Mouse (Mus musculus) urinary bladder, postnatal 25 days (tissue): Measurements from ENCODE around the gene Slc6a13.

Experiments used
- DNase-seq: peaks from one replicate; pipeline ENCODE4 v3.0.0; 2022; ENCODE audit warnings: low spot score

The Slc6a13 gene

DNA sequence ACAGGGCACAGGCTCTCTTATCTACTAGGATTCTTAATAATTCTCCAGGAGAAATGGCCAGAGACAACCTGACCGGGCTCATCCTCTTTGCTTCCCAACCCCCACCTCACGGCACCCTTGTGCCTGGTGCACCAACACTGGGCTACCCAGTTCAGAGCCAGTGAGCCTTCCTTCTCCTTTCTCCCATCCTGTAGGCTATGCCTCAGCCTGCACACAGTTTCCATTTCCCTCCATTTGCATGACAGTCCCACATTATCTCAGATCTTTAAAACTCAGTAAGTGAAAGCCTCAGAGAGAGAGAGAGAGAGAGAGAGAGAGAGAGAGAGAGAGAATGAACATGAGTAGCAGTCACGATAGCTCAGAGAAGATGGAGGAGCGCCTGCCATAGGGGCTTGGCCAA is 78.2 kb downstream of the Slc6a13 start:
- no peak for DNase-seq

- DNase-seq: no peak
These were observed 80.5 kb downstream of the Slc6a13 start for GRCm38 (mm10) chr6:121380576-121380975.

DNA sequence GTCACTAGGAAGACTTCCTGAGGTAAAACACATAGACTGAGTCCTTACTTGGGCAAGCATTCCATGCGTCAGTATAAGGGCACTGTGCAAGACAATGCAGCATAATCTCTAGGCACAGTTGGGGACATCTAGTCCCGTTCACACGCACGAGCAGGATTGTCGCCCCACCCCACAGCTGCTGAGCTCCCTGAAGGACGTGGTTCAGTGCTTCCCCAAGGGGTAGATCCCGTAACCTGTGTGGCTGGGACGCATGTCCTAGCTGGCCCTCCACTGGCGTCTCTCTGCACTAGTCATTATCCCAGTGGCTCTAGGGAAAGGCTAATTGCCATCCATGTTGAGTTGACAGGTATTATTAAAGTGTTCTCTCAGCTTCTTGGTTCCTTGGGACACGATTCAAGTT is 82.0 kb downstream of the Slc6a13 start:
- no peak for DNase-seq

- no peak for DNase-seq
These were observed 85.4 kb downstream of the Slc6a13 start for GRCm38 (mm10) chr6:121385397-121385796.
